Mouse (Mus musculus): ENCODE data around the gene Gm44973.
"Not testable (repeated sequence)": the region's sequence is repeated elsewhere in the genome, so short reads cannot be mapped to it uniquely, and the experiment has no call there.

Gm44973 gene

DNA sequence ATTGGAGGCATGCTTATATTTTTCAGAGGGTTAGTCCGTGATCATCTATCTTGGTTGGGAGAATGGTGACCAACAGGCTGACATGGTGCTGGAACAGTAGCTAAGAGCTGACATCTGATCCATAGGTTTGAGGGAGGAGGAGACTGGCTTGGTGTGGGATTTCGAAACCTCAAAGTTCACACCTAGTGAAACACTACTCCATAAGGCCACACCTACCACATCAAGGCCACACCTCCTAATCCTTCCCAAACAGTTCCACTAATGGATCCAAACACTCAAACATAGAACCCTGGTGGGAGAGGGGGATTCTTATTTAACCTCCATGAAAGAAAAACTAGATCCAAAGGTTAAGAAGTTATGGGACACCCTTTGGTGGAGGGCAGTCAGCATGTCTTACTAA is 1.6 kb downstream of the Gm44973 start:
- DNase-seq (ENCODE audit: low spot score): no peak

DNA sequence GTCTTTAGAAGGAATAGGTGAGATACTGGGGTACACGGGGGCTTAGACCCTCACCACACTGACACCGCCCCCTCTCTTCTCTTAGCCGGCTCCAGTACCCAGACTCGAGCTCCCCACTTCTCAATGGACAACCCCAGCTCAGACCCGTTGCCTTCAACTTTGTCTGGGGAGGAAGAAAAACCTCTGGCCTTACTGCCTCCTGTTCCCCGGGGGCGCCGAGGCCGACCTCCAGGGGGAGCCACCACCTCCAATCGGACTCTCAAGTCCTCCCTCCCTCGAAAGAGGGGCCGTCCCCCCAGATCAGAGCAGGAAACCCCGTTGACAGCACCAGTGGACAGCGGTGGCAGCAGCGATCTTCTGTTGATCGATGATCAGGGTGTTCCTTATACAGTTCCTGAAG is 2.1 kb downstream of the Gm44973 start:
- DNase-seq (ENCODE audit: low spot score): no peak

DNA sequence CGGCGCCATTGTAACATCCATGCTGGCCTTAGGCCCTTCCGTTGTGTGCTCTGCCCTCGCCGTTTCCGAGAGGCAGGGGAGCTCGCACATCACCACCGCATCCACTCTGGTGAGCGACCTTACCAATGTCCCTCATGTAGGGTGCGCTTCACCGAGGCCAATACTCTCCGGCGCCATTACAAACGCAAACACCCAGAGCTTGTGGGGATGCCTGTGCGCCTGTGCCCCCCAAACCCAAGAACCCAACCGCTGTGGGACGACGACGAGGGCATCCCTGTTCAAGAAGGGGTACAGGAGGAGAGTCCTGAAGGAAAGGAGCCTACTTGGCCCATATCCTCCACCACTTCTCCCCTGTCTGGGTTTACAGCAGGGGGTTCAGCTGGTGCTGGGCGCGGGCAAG is 2.6 kb downstream of the Gm44973 start:
- no peak for DNase-seq (ENCODE audit: low spot score)

DNA sequence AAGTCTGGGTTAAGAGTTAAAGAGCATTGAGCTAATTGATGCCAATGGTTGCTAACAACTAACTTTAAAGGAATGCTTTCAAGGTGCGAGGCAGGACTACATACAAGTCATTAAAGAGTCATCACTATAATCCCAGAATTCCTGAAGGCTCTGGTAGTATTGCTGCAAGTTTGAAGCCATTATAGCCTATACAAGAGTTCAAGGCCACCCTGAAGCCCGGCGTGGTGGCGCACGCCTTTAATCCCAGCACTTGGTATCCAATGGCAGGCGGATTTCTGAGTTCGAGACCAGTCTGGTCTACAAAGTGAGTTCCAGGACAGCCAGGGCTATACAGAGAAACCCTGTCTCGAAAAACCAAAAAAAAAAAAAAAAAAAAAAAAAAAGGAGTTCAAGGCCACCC is 4.3 kb downstream of the Gm44973 start:
- DNase-seq (ENCODE audit: low spot score): not testable (repeated sequence)

DNA sequence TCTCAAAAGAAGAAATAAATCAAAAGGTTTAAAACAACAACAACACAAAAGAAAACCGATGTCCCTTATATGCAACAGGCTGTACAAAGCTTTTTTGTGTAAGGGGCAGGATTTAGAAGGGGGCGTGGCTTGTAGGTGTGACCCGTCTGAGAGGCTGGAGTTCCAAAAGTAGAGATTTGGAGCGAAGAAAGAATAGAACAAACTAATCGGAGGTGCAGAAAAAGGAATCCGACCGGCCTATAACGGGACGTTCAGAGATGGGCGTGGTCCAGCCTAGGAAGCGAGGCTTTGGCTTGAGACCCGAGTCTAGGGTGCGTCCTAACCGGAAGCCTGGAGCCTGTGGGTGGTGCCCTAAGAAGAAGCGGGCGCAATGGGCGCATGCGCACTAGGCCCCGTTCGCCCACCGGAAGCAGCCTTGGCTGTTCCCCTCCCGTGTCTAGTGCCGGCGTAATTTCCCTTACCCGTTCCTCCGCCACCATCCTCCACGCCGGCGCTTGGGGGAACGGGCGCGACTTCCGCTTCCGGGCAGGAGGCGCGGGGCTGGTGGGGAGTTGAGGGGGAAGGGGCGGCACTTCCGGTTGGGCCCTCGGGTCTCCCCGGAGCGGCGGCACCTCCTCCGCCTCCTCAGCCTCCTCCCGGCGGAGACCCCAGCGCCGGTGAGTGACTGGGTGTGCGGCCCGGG is 4.8 kb downstream of the Gm44973 start, which contains the start of the genes Zfp865 and Ccdc106:
Zfp865 (plus strand) TSS at position 377 of the 682 bp plus-strand sequence.
Ccdc106 (plus strand) TSS at position 554 of the 682 bp plus-strand sequence.
- peak; percentile 96 for DNase-seq (ENCODE audit: low spot score)

DNA sequence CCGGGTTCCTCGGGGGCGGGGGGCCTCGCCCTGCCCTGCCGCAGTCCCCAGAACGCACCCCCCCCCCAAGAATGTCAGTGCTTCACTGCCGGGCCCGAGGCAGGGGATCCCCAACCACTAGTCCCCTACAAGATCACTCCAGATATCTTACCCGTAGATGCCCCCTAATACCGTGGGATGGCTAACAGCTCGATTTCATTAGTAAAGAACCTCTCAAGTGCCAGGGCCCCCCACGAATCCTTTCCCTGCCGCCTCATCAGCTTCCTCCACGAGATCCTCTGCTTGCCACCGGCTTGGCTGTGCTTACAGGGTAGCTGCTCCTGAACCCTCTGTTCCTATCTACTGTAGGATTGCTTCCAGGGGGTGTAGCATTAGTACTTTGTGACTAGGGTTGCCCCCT is 5.4 kb downstream of the Gm44973 start:
- no peak for DNase-seq (ENCODE audit: low spot score)

DNA sequence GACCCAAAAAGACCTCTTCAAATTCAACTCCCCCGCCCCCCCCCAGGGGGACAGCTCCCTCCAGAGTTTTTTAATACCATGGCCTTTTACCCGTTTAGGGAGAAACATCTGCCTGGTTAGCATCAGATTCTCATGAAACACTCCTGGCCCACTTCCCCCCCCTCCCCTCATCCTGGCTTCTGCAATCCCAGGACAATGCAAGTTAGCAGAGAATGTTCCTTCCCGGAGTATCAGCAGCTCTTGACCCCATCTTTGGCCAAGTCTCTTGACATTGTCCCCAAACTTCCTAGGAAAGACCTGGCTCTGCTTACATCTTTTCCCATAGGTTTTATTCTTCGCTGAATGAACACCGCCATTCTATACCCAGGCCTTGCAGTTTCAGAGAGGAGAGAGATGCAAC is 5.9 kb downstream of the Gm44973 start:
- DNase-seq (ENCODE audit: low spot score): no peak

DNA sequence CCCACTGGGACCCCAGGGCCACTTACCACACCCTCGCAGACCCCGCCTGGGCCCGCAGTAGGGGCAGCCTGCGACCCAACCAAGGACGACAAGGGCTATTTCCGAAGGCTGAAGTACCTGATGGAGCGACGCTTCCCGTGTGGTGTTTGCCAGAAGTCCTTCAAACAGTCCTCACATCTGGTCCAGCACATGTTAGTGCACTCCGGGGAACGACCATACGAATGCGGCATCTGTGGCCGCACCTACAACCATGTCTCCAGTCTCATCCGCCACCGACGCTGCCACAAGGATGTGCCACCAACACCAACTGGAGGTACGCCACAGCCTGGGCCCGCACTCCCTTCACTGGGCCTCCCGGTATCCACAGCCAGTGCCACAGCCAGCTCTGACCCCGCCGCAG is 14.2 kb downstream of the Gm44973 start:
- DNase-seq (ENCODE audit: low spot score): no peak

DNA sequence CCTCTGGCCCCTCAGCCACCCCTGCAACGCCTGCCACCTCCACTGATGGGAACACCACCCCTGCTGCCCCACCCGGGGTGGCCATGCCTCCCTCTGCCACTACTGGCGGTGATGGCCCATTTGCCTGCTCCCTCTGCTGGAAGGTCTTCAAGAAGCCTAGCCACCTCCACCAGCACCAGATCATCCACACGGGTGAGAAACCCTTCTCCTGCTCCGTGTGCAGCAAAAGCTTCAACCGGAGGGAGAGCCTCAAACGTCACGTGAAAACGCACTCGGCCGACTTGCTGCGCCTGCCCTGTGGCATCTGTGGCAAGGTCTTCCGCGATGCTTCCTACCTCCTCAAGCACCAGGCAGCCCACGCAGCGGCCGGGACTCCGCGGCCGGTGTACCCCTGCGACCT is 14.7 kb downstream of the Gm44973 start:
- DNase-seq (ENCODE audit: low spot score): no peak

DNA sequence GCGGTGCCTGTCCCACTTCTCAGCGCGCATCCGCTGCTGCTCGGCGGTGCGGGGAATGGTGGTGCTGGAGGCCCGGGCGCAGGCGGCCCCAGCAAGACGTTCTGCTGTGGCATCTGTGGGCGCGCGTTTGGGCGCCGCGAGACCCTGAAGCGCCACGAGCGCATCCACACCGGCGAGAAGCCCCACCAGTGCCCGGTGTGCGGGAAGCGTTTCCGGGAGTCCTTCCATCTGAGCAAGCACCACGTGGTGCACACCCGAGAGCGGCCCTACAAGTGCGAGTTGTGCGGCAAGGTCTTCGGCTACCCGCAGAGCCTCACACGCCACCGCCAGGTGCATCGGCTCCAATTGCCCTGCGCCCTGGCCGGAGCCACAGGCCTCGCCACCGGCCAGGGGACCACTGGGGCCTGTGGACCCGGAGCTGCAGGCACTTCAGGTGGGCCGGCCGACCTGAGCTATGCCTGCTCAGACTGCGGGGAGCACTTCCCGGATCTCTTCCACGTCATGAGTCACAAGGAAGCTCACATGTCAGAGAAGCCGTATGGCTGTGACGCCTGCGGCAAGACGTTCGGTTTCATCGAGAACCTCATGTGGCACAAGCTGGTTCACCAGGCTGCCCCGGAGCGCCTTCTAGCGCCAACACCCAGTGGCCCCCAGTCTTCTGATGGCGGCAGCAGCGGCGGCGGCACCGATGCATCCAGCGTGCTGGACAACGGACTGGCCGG is 15.4 kb downstream of the Gm44973 start:
- DNase-seq (ENCODE audit: low spot score): no peak

DNA sequence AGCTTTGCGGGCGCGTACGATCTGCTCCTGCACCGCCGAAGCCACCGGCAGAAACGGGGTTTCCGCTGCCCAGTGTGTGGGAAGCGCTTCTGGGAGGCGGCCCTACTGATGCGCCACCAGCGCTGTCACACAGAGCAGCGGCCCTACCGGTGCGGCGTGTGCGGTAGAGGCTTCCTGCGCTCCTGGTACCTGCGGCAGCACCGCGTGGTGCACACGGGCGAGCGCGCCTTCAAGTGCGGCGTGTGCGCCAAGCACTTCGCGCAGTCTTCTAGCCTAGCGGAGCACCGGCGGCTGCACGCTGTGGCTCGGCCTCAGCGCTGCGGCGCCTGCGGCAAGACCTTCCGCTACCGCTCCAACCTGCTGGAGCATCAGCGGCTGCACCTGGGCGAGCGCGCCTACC is 16.2 kb downstream of the Gm44973 start:
- no peak for DNase-seq (ENCODE audit: low spot score)

DNA sequence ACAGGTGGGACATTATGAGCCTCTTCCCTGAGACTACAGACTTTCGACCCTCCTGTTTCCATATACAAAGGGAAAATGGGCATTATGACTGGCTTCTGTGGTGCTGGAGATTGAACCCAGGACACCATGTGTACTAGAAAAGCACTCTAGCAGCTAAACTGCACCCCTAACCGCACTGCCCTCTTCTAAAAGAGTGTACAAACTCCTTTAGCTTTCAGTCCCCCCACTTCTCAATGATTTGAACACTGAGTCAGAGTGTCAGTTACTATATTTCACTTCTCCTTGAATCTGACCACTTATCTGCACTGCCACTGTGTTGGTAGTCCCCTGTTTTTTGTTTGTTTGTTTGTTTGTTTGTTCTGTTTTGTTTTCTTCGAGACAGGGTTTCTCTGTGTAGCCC is 18.5 kb downstream of the Gm44973 start, which contains the start of gene 4632433K11Rik:
4632433K11Rik (plus strand) TSS at position 301 of the 400 bp plus-strand sequence.
- no peak for DNase-seq (ENCODE audit: low spot score)

DNA sequence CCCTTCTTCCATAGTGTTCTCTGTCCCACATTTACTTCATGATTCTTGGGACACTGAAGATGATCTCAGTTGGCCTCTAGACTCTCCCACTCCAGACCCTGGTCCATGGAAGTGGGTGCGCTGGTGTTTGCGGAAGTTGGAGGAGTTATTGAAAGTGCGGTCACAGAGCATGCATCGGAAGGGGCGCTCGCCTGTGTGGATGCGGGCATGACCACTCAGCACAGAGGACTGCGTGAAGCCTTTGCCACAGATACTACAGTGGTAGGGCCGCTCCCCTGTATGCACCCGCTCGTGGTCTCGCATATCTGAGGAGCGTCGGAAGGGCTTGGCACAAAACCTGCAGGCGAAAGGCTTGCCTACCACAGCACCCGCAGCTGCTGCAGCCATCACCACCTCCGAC is 20.3 kb downstream of the Gm44973 start:
- DNase-seq (ENCODE audit: low spot score): no peak

DNA sequence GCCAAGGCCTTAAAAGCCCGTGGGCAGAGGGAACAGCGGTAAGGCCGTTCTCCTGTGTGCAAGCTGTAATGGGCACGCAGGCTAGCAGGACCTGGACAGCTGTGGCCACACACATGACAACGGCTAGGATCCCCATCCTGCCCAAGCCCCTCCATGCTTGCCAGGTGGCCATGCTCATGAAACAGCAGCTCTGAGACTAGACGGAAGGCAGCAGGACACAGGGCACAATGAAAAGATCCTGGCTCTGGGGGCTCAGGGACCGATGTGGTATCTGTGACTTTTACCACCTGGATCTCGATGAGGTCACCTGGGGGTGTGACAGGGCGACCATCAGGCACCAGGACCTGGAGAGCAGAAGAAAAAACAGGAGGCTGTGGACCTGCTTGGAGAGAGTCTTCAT is 20.8 kb downstream of the Gm44973 start:
- DNase-seq (ENCODE audit: low spot score): no peak

DNA sequence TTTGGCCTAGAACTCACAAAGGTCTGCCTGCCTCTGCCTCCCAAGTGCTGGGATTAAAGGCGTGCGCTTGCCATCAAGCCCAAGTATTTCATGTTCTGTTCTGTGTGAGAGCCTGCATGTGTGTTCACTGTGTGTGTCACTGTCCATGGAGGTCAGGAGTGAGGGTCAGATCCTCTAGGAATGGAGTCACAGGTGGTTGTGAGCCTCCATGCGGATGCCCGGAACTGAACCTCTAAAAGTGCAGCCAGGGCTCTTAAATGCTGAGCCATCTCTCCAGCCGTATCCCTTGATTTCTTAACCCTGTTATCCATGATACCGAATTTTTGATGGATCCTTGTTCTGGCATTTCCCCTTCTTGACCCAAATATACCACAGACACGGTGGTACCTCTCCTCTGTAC is 21.7 kb downstream of the Gm44973 start:
- DNase-seq (ENCODE audit: low spot score): no peak

DNA sequence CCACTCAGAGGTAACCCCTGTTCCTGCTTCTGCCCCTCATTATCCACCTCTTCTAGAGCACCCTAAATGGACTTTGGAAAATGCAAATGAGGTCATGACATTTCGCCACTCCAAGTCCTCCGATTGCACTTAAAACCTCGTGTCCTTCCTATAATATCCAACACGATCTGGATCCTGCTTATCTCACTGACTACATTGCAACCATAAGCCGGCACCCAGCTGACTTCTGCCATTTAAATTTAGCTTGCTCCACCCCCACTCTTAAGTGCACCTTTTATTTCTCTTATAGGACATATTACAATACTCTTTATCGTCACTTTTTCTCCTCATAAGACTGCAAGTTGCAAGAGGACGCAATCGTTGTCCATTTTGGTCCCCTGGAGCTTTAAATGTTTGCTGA is 22.2 kb downstream of the Gm44973 start:
- DNase-seq (ENCODE audit: low spot score): no peak

DNA sequence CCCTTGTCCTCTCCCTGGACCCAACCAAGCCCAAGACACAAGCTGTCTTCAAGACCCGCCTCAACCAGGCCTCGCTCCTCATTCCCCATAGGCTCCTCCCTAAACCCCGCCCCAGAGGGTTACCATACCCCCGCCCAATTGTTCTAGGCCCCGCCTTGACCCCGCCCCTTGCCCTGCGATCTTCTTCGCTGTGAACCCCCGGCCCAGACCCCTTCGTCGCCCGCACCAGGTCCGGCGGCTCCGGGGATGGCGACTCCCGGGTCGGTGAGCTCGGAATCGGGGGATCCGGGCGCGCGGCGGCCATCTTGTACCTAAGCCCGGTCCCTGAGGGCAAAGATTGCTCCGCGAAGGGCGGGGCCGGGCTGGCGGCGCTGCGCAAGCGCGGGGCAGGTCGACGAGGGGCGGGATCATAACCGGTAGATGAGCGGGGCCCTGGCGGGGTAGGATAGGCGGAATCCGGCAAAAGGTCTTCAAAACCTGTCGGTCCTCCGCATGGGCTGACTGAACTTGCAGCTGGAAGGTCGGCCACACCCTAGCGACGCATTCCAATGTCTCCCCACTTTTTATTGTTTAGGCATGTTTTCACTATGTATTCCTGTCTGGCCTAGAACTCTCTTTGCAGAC is 22.9 kb downstream of the Gm44973 start, which contains the start of gene Zfp784:
Zfp784 (minus strand) TSS at position 338 of the 624 bp plus-strand sequence.
- peak; percentile 90 for DNase-seq (ENCODE audit: low spot score)

DNA sequence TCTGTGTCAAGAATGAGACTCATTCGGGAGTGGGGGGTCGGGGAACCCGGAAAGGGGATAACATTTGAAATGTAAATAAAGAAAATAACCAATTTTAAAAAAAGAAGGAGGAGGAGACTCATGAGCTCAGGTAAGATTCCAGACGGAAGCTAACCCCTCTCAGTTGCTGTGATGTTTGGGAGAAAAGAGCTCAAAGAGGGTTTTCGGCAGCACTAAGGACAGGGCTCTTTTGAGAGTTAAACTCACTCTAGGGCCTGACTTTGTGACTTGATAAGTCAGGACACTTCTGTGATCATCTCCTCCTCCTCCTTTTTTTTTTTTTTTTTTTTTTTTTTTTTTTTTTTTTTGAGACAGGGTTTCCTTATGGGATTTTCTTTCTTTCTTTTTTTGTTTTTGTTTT is 23.6 kb downstream of the Gm44973 start:
- DNase-seq (ENCODE audit: low spot score): no peak

DNA sequence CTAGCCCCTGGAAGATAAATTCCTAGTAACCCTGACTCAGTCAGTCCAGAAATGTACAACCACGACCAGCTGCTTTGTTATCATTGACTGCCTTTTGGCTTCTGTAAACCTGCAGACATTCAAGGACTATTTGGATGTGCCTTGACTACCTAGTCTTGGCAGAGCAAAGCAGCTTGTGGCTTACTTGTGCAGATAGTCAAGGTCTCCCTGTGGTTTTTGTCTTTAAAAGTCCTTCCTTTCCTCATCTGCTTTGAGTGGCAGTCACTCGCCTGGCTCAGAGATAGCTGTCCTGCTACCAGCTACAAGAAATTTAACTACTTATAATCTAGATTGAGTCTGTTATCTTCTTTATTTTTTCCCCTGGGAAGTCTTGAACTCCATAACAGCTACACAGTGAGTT is 29.7 kb downstream of the Gm44973 start:
- DNase-seq (ENCODE audit: low spot score): no peak

DNA sequence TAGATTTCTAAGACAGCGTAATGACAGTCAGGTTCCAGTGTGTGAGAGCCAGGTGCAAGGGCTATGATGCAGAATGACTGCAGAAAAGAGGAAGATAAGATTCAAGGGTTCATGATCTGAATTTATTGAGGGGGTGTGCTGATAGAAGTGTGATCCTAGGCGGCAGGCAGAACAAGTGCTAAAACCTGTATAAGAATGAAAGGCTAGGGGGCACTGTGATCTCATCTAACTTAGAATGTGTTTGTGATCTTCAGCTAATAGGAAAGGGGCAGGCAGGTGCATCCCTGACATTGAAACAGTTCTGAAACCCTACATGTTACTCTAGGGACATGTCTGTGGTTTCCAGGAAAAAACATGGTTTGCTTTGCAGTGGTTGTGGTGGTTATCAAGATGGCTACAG is 30.8 kb downstream of the Gm44973 start:
- no peak for DNase-seq (ENCODE audit: low spot score)

DNA sequence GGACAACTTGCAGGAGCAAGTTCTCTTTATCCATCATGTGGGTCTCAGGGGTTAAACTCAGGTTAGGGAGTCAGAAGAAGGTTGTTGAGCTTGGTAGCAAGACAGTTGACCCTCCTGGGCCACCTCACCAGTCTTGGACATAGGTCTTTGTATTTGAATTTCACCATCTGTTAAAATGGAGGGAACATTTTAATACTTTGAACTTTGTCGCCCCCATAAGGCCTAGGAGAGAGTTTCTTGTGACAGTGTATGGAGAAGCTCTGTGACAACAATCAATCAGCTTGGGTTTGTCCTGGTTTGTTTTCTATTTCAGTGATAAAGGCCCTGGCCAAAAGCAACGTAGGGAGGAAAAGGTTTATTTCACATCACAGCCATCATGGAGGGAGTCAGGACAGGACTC is 32.0 kb downstream of the Gm44973 start:
- no peak for DNase-seq (ENCODE audit: low spot score)

DNA sequence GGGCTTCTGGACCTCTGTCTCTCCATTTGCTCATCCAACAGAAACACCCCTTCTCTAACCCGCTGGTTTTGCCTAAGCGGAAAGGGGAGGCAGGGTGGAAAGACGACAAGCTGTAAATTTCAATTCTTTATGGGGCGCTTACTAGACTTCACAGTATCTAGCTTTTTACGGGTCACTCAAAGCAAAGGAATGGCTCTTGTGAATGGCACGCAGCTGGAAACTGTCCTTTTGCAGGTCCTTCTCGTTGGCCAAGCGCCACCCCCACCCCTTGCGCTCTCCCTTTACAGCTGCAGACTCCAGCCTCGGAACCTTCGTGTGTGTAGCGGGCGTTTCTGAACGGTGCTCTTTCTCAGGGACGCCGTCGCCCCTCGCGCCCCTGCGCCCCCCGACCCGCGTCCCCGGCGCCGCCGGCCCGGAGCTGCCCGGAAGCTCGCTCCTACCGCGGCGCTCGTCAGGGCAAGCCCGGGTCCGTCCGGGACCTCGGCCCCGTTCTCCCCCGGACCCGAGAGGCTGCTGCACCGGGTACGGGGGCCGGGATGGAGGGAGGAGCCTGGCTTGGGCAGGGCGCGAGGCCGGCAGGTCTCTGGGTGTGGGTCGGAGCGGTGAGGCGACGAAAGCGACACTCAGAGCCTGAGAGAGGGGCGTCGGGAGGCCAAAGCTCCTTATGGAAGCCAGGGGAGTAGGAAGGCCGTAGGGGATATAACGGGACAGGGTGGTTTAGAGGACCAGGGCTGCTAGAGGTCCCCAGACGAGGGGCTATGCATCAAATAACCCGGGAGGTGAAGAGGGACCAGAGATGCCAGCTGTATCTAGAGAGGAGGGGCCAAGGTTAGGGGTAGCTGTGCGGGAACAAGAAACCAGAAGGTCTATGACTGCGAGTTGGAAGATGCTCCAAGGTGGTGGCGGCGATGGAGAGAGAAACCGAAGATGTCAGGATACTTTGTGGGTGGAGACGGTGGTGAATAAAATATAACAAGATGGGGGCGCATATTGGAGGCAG is 36.2 kb downstream of the Gm44973 start, which contains the start of gene Zfp580:
Zfp580 (plus strand) TSS at position 346 of the 1,000 bp plus-strand sequence.
- peak; percentile 69 for DNase-seq (ENCODE audit: low spot score)

Data from ovary, postnatal 10 days (tissue).